Mouse (Mus musculus) frontal cortex, postnatal 14 days (tissue): ENCODE measurements around the gene BC049730.
"Not testable (repeated sequence)": the region's sequence is repeated elsewhere in the genome, so short reads cannot be mapped to it uniquely, and the experiment has no call there.

Experiments used
- DNase-seq, 2 experiments: peaks; one replicate each; pipeline ENCODE4 v3.0.0; 2022; ENCODE audit warnings: low spot score in 2 of 2

The BC049730 gene

DNA sequence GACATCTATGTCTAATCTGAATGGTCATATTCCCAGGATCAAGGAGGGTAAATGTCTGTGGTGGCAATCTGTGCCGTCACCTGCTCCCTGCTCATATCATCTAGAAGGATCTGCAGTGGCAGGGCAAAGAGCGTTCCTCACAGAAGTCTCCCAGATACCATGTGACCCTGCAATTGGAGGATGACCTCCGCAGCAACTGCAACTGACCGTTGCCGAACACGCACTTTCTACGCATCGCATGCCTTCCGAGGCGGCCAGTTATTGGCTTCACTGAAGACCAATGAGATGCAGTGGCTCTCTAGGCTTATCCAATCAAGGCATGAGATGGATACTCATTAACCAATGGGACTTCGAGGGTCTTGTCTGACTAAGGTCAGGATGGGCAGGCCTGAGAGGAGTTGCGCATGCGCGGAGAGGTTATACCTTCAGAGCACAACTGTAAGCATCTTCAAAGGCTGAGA lies at the start of gene BC049730:
TSS of gene BC049730 (plus strand) at position 411 of the 461 bp plus-strand sequence.
- no peak for DNase-seq

DNA sequence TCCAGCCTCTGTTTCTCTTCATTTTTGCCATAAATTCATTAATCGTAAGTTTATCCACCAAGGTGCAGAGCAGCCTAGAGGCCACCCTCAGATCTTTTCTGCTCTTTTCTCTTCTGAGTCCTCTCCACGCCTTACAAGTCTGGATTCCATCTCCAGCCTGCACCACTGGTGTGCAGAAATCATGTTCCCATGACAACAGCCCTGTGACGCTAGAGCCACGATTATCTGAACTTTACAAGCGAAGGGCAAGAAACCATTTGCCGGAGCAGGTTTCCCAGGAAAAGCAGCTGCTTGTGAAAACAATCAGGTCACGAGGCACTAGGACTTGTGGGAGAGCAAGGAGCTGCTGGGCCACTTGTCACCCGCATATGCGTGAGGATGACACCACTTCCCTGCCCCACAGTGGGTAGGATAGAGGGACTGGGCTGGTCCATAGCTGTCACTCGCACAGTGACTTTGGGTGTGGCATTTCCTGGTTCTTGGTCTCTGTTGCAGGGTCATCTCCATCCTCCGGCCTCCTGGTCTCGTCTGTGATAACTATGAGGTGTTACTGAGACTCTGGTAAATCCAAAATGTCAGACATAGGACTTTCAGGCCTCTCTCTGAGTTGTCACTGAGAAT lies 49.2 kb upstream of the BC049730 start:
- DNase-seq: peak in 1 of 2 experiments; percentile 8

DNA sequence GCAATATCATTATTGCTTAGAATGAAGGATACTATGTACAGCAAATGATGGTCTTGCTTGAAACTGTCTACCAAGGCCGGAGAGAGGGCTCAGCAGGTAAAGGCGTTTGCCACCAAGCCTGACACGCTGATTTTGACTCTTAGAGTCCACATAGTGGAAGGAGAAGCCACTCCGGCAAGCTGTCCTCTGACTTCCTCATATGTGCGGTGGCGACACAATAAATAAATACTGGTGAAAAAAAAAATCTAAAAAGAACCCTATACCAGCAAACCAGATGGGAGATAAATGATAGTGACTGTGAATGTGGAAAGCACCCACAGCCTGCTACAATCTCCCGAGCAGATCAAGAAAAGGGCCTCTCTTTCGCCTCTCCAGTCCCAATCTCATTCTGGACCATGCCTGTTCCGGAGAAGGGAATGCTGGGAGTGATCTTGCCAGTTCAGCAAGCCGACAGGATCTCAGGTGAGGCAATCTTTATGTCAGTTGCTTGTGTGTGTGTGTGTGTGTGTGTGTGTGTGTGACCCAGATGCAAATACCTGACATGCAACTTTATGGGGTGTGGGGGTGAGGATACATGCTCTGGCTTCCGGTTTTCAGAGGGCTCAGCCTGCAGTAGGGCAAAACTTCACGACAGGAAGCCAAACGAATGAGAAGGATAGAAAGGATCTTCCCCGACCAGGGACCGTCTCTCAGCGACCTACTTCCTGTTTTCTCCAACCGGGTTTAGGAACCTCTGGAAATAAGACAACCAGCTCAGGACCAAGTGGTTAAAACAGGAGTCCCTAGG lies 47.7 kb upstream of the BC049730 start:
- no peak for DNase-seq

DNA sequence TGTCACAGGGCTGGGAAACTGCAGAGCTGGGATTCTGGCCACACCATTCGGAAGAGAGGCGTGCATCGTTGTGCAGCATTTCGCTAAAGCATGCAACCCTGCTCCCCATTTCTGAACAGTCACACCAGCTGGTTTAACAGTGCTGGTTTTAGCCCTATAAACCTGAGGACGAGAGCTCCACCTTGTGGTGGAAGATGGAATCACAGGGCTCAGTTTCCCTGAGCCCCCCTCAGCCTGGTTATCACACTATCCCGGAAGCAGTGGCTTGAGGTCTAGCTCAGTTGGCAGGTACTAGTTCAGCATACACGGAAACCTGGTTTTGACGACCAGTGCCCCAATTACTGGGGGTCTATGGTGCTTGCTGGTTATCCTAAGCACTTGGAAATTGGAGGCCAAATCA lies 46.5 kb upstream of the BC049730 start:
- DNase-seq: peak; percentile 20 to 54

DNA sequence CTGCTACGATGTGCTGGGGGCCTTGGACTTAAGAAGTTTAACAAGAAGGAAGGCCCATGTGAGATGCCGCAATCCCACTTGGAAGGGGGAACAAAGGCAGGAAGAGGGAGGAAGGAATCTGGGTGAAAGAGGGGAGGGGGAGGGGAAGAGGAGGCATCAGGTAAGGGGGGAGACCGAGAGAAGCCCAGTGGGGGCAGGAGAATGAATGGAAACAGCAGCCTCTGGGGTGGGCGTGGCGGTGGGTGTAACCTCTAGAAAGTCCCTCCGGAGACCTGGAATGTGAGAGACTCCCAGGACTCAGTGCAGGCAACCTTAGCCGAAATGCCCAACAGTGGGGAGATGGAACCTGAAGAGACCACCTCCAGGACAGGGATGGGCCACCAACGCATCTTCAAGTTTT lies 44.7 kb upstream of the BC049730 start:
- no peak for DNase-seq

DNA sequence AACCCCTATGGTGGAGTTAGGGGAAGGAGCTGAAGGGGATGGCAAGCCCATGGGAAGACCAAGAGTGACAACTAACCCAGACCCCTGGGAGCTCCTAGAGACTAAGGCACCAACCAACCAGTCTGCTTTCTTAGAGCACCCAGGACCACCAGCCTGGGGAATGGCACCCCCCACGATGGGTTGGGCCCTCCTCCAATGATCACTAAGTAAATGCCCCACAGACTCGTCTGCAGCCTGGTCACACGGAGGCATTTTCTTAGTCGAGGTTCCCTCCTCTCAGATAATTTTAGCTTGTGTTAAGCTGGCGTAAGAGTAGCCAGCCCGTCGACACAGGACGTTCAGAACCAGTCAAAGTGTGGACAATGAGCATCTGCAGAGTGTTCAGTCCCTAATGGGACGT lies 44.1 kb upstream of the BC049730 start:
- DNase-seq: no peak

DNA sequence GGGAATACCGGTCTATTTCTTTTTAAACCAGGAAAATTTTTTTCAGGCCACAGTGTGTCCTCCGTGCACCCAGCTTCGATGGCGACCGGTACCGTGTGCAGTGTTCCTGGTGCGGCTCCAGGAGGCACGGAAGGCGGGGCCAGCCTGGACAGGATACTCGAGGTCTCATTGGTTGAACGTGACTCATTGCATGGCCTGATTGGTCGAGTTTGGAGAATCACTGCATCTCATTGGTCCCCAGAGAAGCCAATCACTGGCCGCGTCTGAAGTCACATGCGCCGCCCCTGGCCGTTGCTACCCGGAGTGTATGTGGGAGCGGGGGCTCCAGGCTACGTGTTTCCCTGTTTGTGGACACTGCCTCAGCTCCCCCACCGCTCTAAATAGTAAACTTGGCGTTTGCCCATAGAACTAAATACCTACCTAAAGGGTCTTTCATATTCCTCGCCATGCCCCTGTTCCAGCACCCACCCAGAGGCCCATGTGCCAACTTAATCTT lies 37.0 kb upstream of the BC049730 start:
- no peak for DNase-seq

DNA sequence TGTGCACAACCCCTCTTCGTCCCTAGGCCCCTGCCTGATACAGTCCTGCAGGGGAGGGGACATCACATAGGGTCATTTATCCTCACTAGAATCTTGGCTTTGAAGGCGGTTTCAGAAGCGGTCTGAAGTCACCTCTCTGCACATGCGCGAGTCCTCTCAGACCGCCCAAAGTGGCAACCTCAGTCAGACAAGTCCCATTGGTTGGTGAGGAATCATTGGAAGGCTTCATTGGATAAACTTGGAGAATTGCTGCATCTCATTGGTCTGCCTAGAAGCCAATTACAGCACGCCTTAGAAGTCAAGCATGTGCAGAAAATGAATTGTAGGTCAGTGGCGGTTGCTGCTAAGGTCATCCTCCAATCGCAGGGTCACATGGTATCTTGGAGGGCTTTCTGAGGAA lies 32.5 kb upstream of the BC049730 start, which contains the start of gene Tex101:
TSS of gene Tex101 (minus strand) at position 101 of the 400 bp plus-strand sequence.
- no peak for DNase-seq

DNA sequence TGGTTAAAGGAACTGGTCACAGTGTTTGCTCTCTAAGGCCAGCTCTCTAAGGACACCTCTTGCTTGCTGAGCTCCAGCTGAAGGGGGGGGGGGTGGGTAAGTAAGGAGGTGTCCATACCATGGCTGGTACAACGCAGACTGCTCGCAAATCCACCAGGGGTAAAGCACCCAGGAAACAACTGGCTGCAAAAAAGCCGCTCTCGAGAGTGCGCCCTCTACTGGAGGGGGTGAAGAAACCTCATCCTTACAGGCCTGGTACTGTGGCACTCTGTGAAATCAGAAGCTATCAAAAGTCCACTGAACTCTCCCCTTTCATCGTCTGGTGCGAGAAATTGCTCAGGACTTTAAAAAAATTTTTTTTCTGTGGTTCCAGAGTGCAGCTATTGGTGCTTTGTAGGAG lies 24.9 kb upstream of the BC049730 start:
- not testable (repeated sequence) for DNase-seq

DNA sequence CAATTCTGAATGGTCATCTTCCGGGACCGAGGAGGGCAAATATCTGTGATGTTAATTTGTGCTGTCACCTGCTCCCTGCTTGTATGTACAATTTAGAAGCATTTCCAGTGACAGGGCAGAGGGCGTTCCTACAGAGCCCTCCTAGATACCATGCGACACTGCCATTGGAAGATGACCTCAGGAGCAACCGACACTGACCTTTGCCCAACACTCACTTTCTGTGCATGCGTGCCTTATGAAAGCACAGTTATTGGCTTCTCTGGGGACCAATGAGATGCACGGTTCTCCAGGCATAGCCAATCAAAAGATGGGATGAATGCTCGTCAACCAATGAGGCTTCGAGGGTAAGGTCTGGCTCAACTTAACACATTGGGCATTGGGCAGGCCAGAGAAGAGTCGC lies 21.5 kb upstream of the BC049730 start:
- not testable (repeated sequence) for DNase-seq

DNA sequence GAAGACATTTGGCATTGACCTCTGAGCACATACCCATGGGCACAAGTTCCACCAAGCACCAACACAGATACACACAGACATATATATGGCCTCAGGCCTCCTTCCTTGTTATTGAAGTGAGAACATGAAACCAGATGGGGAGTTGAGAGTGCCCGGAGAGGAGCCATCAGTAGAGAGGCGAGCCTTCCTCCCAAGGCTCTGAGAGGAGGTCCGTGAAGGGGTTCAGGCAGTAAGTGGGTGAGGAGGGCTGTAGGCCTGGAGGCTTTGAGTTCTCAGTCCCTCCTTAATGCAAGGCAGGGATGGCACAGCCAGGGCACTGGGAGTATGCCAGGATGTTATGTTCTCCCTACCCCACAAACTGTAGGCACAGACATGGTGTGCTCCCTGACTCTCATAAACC lies 16.3 kb upstream of the BC049730 start:
- DNase-seq: not testable (repeated sequence)

DNA sequence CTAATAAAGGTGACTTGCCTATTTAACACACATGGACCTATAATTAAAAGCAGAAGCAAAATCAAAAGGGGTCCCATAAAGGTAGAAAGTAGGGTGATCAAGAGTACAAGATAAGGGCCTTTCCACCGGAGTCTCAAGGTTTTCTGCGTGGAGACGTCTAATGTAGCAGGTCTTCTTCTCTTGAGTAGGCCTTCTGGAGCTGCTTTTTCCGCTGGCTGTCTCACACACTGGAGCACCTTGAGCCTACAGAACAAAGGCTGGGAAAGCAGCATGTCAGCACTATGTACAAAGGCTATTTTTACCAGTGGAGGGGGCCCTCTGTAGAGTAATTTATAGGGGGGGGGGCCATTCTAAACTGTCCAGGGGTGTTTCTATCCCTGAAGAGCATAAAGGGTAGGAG lies 11.2 kb upstream of the BC049730 start:
- DNase-seq: not testable (repeated sequence)

DNA sequence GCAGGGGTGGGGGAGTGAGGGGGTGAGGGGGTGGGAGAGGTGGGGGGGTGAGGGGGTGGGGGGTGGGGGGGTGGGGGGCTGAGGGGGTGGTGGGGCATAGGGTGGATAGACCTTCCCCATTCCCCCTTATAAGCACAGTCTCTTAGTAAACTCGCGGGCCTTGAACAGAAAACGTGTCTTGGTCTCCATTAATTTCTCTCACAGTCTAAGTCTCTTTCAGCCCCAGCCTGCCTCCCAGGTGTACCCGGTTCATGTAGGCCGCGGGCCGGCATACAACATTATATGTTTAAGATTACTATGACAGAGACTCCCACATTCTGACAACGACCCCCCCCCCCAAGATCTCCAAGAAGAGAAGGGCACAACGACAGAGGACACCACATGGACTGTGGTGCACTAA lies 6.2 kb upstream of the BC049730 start:
- not testable (repeated sequence) for DNase-seq

DNA sequence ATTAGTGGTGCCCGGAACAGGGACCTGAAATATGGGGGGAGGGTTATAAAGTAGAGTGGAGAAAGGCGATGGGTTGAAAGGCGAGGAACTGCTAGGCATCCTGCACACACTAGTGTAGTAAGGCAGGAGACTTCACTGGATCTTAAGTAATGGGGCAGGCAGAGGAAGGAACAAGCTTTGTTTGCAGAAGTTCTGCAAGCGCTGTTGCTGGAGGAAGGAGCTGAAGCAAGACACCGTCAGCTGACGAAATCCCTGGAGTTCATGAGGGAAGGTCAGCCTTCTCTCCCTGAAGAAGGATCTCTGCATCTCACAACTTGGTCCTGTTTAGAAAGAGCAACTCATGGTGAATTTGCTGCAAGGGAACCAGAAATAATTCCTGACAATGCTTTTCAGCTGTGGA lies 6.0 kb downstream of the BC049730 start:
- no peak for DNase-seq

DNA sequence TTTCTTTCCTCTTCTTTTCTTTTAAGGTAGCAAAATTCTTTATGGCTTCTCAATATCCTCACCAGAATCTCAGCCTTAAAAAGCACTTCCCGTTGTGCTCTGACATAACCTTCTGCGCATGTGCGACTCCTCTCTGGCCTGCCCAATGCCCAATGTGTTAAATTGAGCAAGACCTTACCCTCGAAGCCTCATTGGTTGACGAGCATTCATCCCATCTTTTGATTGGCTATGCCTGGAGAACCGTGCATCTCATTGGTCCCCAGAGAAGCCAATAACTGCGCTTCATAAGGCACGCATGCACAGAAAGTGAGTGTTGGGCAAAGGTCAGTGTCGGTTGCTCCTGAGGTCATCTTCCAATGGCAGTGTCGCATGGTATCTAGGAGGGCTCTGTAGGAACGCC lies 17.8 kb downstream of the BC049730 start, which contains the start of gene Gm4763:
TSS of gene Gm4763 (minus strand) at position 101 of the 400 bp plus-strand sequence.
- not testable (repeated sequence) for DNase-seq

DNA sequence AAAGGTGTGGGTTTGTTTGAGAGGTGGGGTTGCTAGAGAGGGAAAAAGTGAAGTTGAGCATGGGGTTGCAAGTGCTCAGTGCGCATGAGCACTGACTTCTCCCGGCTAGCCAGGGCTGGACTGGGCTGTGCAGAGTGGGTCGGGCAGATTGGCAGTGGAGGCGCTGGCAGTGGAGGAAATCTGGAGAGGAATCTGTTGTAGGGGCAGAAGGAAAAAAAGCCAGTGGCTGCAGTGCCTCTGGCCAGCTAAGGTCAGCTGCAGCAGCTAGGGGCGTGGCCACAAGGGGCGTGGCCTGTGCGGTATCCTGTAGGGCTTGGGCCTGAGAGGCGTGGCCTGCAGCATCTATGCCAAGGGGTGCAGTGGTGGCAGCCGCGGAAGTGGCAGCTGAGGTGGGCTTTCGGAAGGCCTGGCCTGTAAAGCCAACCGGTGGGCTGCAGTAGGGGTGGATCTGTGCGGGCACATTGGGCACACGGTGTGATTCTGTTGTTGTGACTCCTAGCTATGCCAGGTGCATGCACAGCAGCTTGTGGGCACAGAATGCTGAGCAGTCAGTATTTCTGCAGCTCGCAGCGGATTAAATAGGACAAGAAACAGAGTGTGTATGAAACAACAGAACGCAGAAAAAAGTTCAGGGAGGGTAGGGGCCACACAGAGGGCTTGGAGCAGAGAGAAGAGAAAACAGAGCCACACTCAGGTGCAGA lies 27.1 kb downstream of the BC049730 start:
- no peak for DNase-seq

DNA sequence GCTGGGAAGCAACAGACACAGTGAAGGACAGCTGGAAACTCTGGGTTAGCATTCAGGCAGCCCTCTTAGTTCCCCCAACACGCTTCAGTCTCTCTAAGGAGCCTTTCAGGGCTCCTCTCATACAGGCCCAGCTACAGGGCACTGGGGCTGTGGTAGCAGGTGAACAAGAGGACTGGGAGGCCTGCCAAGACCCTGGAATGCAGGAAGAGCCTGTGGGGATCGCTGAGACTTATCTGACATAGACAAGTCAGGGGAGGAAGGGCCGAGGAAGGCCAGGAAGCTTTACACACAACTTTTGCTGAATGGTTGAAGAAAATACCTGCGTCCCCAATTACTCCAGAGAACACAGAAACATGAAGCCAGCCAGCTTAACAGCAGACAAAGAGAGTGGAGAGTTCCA lies 41.7 kb downstream of the BC049730 start:
- DNase-seq: no peak

DNA sequence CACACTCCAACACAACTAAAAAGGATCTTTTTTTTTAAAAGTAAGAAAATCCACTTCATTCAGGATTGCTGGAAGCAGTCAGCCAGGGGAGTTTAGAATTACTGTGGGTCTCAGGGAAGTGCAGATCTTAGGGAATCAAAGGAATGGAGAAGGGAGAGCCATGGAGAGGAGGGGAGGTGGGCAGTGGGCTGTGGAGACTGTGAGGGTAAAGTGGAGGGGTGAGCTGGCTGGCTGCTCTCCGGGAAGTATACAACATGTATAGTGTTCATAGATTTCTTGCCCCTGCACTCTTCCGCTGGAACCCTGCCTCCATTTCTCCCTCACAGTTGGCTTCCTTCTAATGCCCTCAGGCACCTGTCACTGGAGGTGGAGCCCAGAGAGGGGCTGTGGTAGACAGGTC lies 42.6 kb downstream of the BC049730 start:
- DNase-seq: no peak

DNA sequence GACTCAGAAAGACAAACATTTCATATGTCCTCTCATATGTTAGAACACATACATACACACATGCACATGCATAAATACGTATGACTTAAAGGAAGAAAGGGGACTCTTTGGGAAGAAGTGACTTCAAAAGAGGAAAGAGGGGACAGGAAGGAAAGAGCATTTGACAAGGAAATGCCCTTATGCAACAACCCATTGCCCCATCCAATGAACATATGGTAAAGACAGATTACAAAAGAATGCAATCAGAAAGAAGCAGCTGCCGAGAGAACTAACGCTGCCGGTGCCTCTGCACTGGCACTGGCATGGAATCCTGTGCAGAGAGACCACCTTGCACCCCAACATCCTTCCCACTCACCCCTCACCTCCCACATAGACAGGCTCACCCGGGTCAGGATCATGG lies 44.4 kb downstream of the BC049730 start:
- DNase-seq: no peak

DNA sequence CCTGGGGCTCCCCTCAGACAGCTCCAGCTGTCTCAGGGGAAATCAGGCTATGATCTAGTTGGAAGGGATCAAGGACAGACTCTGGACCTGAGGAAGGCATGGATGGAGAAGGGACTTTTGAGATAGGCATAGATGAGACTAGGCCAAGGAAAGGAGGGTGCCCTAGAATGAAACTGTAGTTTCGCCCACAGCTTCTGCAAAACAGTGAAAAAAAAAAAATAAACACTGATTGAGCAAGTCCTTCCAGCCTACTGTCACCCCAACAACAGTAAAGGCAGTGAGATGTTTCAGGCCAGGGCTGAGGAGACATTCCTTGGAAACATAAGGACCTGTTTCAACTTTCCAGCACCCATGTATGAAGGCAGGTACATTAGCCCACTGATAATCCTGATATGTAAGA lies 49.5 kb downstream of the BC049730 start:
- no peak for DNase-seq

DNA sequence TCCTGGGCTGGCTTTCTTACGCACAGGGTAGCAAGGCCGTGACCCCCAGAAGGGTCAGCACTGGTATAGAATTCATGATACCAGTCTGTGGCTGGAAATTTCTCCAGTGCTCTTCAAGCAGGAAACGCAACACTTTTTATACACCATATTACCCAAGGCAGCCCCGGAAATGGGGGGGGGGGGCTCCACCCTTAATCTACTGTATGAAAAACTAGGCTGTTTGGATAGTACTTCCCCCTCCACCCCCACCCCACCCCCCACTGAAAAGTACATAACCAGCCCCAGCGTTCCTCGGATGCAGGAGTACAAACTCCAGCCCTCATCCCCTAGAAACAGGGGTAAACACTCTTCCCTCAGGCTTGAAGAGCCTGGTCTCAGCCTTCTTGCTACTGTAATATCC lies 51.2 kb downstream of the BC049730 start, which contains the start of gene Cd177:
TSS of gene Cd177 (minus strand) at position 101 of the 400 bp plus-strand sequence.
- no peak for DNase-seq

DNA sequence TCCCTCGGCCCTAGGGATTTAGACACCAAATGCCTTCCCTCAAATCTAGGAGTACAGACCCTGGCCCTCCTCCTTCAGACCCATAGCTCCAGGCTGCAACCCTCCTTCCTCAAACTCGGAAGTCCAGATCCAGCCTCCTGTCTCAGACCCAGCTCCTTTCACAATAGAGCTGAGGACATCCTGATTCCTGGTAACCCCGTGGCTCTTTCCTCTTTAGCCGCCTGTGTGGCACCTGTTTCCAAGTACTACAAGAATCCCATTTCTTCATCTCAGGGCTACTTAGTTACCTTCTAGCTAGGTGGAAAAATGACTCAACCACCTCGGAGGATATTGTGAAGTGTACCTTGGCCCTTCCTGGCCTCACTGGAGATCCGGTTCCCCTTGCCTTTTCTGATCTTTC lies 52.1 kb downstream of the BC049730 start:
- no peak for DNase-seq
